In the genomic region with DNA sequence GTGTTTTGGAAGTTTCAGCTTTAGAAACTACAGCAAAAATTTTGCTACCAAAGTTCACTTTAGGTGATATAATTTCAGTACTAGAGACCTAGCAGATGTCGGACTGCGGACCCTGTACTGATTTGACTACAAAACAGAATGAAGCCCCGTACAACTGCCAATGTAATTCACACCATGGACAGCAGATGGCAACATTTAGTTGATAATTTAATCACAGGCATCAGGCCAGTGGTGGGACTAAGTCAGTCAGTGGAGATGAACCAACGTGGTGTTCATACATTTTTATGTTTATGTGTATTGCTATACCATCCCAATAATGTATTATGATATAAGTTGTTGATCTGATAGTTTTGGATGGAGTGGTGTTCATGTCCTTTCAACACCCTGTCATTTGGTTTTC, we compare ENCODE assay signal across 9 mouse cellular contexts. TPM values are rescaled to one million over a fixed set of nuclear protein-coding genes. Genes with fewer than 3 reads are reported as not detected.
DNase-seq lines count a peak whose midpoint lies in the region; ATAC-seq and TF ChIP-seq lines count a peak whose summit lies in the region.
"Had no signal": no experiment of that assay in that cellular context is flagged by ENCODE, and none has a peak within 500 bp of the region (broad histone marks: within the 10 kb centered on the region; RNA-seq: fewer than 3 reads in every experiment).

No protein-coding gene starts in this region.

- no peak overlapping the region for H3K4me3 ChIP-seq in CH12.LX (replicated peaks in 1 of 3; ENCODE audit: low read depth in 2 of 3, low read length in 2 of 3, poor library complexity in 1 of 3)
- no peak overlapping the region for H3K4me3 ChIP-seq in hindbrain, embryonic 10.5 days
- H3K4me3 ChIP-seq: myocyte had no signal

- H3K27ac ChIP-seq in CH12.LX (ENCODE audit: insufficient read depth, low read depth): no peak overlapping the region
- H3K27ac ChIP-seq in hindbrain, embryonic 10.5 days: no peak overlapping the region

- TF ChIP-seq CTCF in CH12.LX (conservative IDR thresholded peaks at IDR 0.05 in 1 of 2, IDR thresholded peaks at IDR 0.05 in 1 of 2; ENCODE audit: low read depth in 2 of 2, low read length in 2 of 2): peak; percentile 66 to 91

- TF ChIP-seq RAD21 in CH12.LX (IDR thresholded peaks at IDR 0.05; ENCODE audit: low read depth, low read length): peak; percentile 90

- no peak overlapping the region for H3K4me2 ChIP-seq in CH12.LX (ENCODE audit: insufficient read depth, low read depth, poor library complexity, severe bottlenecking)

- no peaks in the 10 kb centered on the region for H3K27me3 ChIP-seq in CH12.LX (replicated peaks)
- H3K27me3 ChIP-seq in hindbrain, embryonic 10.5 days (ENCODE audit: insufficient read depth, poor library complexity, severe bottlenecking): no peaks in the 10 kb centered on the region

- no peak for ATAC-seq in cerebellum, adult (ENCODE audit: insufficient number of reproducible peaks, low FRiP score, low TSS enrichment)
- ATAC-seq in megakaryocyte progenitor cell, adult 5-6 weeks (replicated peaks; ENCODE audit: poor library complexity): peak; percentile 78

- H3K36me3 ChIP-seq in CH12.LX (replicated peaks in 1 of 2; ENCODE audit: control insufficient read depth in 1 of 2, insufficient read depth in 1 of 2, low read length in 1 of 2): peaks cover 33 to 89% of the 10 kb centered on the region in 2 experiments
- H3K36me3 ChIP-seq in hindbrain, embryonic 10.5 days: no peaks in the 10 kb centered on the region

- in situ Hi-C loops in CH12.LX (cut with MboI; ENCODE audit: low pct_ligation_motif_present, low pct_unique_long_range_greater_than_20kb, low sequenced_read_pairs): loop anchor here (5.0 to 25.0 kb wide), 3 partner anchors 77 to 502 kb away; no protein-coding TSS in a partner anchor

- 26% methylated on average over 4 of the region's 4 CpGs for WGBS in hindbrain, embryonic 10.5 days

- DNase-seq in cerebellum, adult 11 months: peak; percentile 39
- DNase-seq in CH12.LX (ENCODE audit: extremely low read depth): peak; percentile 63
- peak; percentile 86 for DNase-seq in embryo, embryonic 10 days (ENCODE audit: low spot score)
- peak; percentile 58 for DNase-seq in hindbrain, embryonic 10.5 days (ENCODE audit: low spot score)
- DNase-seq in layer of hippocampus, adult 9-10 months (ENCODE audit: low spot score): peak; percentile 70
- DNase-seq in right cerebral cortex, postnatal 14 days: peak; percentile 58

- peaks cover 16 to 48% of the 10 kb centered on the region in 2 experiments for H3K4me1 ChIP-seq in CH12.LX (ENCODE audit: control insufficient read depth in 1 of 2, insufficient read depth in 2 of 2)
- peaks cover 20% of the 10 kb centered on the region for H3K4me1 ChIP-seq in hindbrain, embryonic 10.5 days (replicated peaks)

- peaks cover 6% of the 10 kb centered on the region for H3K9me3 ChIP-seq in CH12.LX (replicated peaks; ENCODE audit: low read length)
- H3K9me3 ChIP-seq in hindbrain, embryonic 10.5 days: no peaks in the 10 kb centered on the region

- H3K9ac ChIP-seq in CH12.LX (ENCODE audit: insufficient read depth, low read depth): no peak overlapping the region

- no peaks in the 10 kb centered on the region for H3K79me2 ChIP-seq in CH12.LX (replicated peaks; ENCODE audit: control insufficient read depth, extremely low read depth, insufficient read depth, poor library complexity, severe bottlenecking)

- dilution Hi-C loops in CH12.LX (cut with MboI; ENCODE audit: extremely low pct_ligation_motif_present, extremely low pct_unique_long_range_greater_than_20kb, low sequenced_read_pairs): no loop called here

- no peak for TF ChIP-seq EP300 in CH12.LX (IDR thresholded peaks at IDR 0.05; ENCODE audit: low read length)

- TF ChIP-seq POLR2A in CH12.LX (IDR thresholded peaks at IDR 0.05; ENCODE audit: low read depth, low read length): no peak

TF ChIP-seq in CH12.LX, 34 proteins besides CTCF, POLR2A, EP300 and RAD21:
- no peak for TF ChIP-seq MAFK (IDR thresholded peaks at IDR 0.05; ENCODE audit: insufficient replicate concordance, low read length)
- no peak for TF ChIP-seq HCFC1 (IDR thresholded peaks at IDR 0.05; ENCODE audit: low read depth, low read length)
- no peak for TF ChIP-seq MYC (IDR thresholded peaks at IDR 0.05; ENCODE audit: low read depth, low read length)
- TF ChIP-seq TCF12 (IDR thresholded peaks at IDR 0.05; ENCODE audit: low read depth, low read length): no peak
- TF ChIP-seq SMC3 (IDR thresholded peaks at IDR 0.05; ENCODE audit: low read depth, low read length): peak; percentile 94
- TF ChIP-seq ZKSCAN1 (IDR thresholded peaks at IDR 0.05; ENCODE audit: borderline replicate concordance, low read depth, low read length): no peak
- no peak for TF ChIP-seq PAX5 (IDR thresholded peaks at IDR 0.05; ENCODE audit: low read length)
- TF ChIP-seq TBP (conservative IDR thresholded peaks at IDR 0.05; ENCODE audit: low read depth, low read length): no peak
- no peak for TF ChIP-seq RCOR1 (conservative IDR thresholded peaks at IDR 0.05; ENCODE audit: low read depth, low read length)
- TF ChIP-seq ZC3H11A (IDR thresholded peaks at IDR 0.05; ENCODE audit: low read depth, low read length): peak; percentile 65
- TF ChIP-seq GABPA (IDR thresholded peaks at IDR 0.05; ENCODE audit: insufficient replicate concordance, low read depth, low read length): no peak
- no peak for TF ChIP-seq MXI1 (IDR thresholded peaks at IDR 0.05; ENCODE audit: low read depth, low read length)
- no peak for TF ChIP-seq UBTF (IDR thresholded peaks at IDR 0.05; ENCODE audit: low read depth, low read length)

RNA-seq across cellular contexts. Expression of gene Mpzl1, which starts 26.4 kb away (rescaled TPM):
- total RNA-seq in CH12.LX (2012; rRNA removed) (5.0 and 6.5 TPM in 2 replicates), CH12.LX (2014; rRNA removed) (2.0 and 2.8 TPM in 2 replicates)
- 6.2 and 6.7 TPM in 2 replicates for polyA plus RNA-seq in CH12.LX (2012; ENCODE audit: insufficient read length, low read depth)
- 119 and 136 TPM in 2 replicates for polyA plus RNA-seq in hindbrain, embryonic 10.5 days (2016; fragmentation: Nextera tagmentation; extraction: Ambion mirVana)
- total RNA-seq in megakaryocyte progenitor cell, adult 5-6 weeks (2015): 2.3 and 4.1 TPM in 2 replicates
- total RNA-seq in megakaryocyte progenitor cell, adult 5-6 weeks (2017): 0.33 and 0.84 TPM in 2 replicates

RNA-seq across cellular contexts. Expression of gene Rcsd1, which starts 48.8 kb away (rescaled TPM):
- total RNA-seq in CH12.LX (2012; rRNA removed): 20.7 and 22.7 TPM in 2 replicates
- total RNA-seq in CH12.LX (2014; rRNA removed): 34.8 and 35.7 TPM in 2 replicates
- polyA plus RNA-seq in CH12.LX (2012; ENCODE audit: insufficient read length, low read depth): 74.8 and 81.1 TPM in 2 replicates
- polyA plus RNA-seq in hindbrain, embryonic 10.5 days (2016; fragmentation: Nextera tagmentation; extraction: Ambion mirVana): 11.2 and 11.4 TPM in 2 replicates
- total RNA-seq in megakaryocyte progenitor cell, adult 5-6 weeks (2015): 48.8 and 48.9 TPM in 2 replicates
- total RNA-seq in megakaryocyte progenitor cell, adult 5-6 weeks (2017): 110 and 111 TPM in 2 replicates
